Comparison of ENCODE assay signal across 8 mouse cellular contexts in genomic region chr4:85819169-85819568, GRCm38 (mm10).
DNase-seq lines count a peak whose midpoint lies in the region; ATAC-seq and TF ChIP-seq lines count a peak whose summit lies in the region.

No protein-coding gene starts in this region.

- no peak overlapping the region for H3K4me2 ChIP-seq in heart, embryonic 11.5 days
- H3K4me2 ChIP-seq in midbrain, embryonic 11.5 days, result no peak overlapping the region

- 66% methylated on average over 1 of the region's 1 CpGs for whole genome bisulfite sequencing in heart, embryonic 11.5 days (ENCODE audit: insufficient replicate concordance)
- WGBS in midbrain, embryonic 11.5 days, result 83% methylated on average over 1 of the region's 1 CpGs

- no peaks in the 10 kb centered on the region for H3K27me3 ChIP-seq in heart, embryonic 11.5 days (ENCODE audit: control insufficient read depth, insufficient read depth, low read length)
- H3K27me3 ChIP-seq in E14TG2a.4 (ENCODE audit: insufficient read depth, low read length), result no peaks in the 10 kb centered on the region
- H3K27me3 ChIP-seq in midbrain, embryonic 11.5 days (ENCODE audit: control insufficient read depth, insufficient read depth, low read length), result no peaks in the 10 kb centered on the region

- DNase-seq in heart, adult 18-20 months, result peak; percentile 14 to 45
- DNase-seq in cerebellum, adult 18-20 months, result peak; percentile 67 to 75
- peak; percentile 54 for DNase-seq in forelimb bud, embryonic 11.5 days (ENCODE audit: low read depth, low spot score)
- peak; percentile 52 for DNase-seq in layer of hippocampus, adult 9-11 months
- peak; percentile 92 for DNase-seq in midbrain, embryonic 11.5 days (ENCODE audit: low spot score, missing footprints)
- DNase-seq in spleen, postnatal 36 days (ENCODE audit: low spot score in 2 of 2), result no peak

- H3K4me1 ChIP-seq in heart, embryonic 11.5 days (ENCODE audit: control insufficient read depth, insufficient read depth, low read length), result no peaks in the 10 kb centered on the region
- H3K4me1 ChIP-seq in E14TG2a.4 (replicated peaks; ENCODE audit: low read depth, low read length), result peaks cover 11% of the 10 kb centered on the region
- H3K4me1 ChIP-seq in midbrain, embryonic 11.5 days (ENCODE audit: control insufficient read depth, insufficient read depth, low read length), result no peaks in the 10 kb centered on the region

- H3K27ac ChIP-seq in heart, embryonic 11.5 days (ENCODE audit: low read depth, low read length), result no peak overlapping the region
- H3K27ac ChIP-seq in midbrain, embryonic 11.5 days (ENCODE audit: low read depth, low read length), result no peak overlapping the region

- peak; percentile 91 for TF ChIP-seq CTCF in E14TG2a.4 (conservative IDR thresholded peaks at IDR 0.05; ENCODE audit: low read length)

- H3K9ac ChIP-seq in heart, embryonic 11.5 days (ENCODE audit: low read depth, low read length), result no peak overlapping the region
- H3K9ac ChIP-seq in midbrain, embryonic 11.5 days (ENCODE audit: low read length), result no peak overlapping the region

- H3K36me3 ChIP-seq in heart, embryonic 11.5 days (ENCODE audit: control insufficient read depth, insufficient read depth, low read length), result no peaks in the 10 kb centered on the region
- no peaks in the 10 kb centered on the region for H3K36me3 ChIP-seq in E14TG2a.4 (ENCODE audit: insufficient read depth, low read length)
- no peaks in the 10 kb centered on the region for H3K36me3 ChIP-seq in midbrain, embryonic 11.5 days (ENCODE audit: control insufficient read depth, insufficient read depth, low read length)

- no peaks in the 10 kb centered on the region for H3K9me3 ChIP-seq in heart, embryonic 11.5 days (replicated peaks; ENCODE audit: control insufficient read depth, low read length)
- H3K9me3 ChIP-seq in E14TG2a.4 (ENCODE audit: low read length), result no peaks in the 10 kb centered on the region
- H3K9me3 ChIP-seq in midbrain, embryonic 11.5 days (ENCODE audit: control insufficient read depth, low read length), result no peaks in the 10 kb centered on the region

- H3K4me3 ChIP-seq in heart, embryonic 11.5 days (ENCODE audit: low read depth, low read length), result no peak overlapping the region
- no peak overlapping the region for H3K4me3 ChIP-seq in E14TG2a.4 (replicated peaks; ENCODE audit: low read length)
- no peak overlapping the region for H3K4me3 ChIP-seq in midbrain, embryonic 11.5 days (ENCODE audit: low read depth, low read length)

- no peak for ATAC-seq in heart, embryonic 11.5 days (replicated peaks; ENCODE audit: insufficient number of reproducible peaks, low FRiP score, low TSS enrichment)
- 0 out of 2 replicates have a peak, but pooled peaks have one; percentile 44 for ATAC-seq in midbrain, embryonic 11.5 days (ENCODE audit: low FRiP score)

Comparison
In these comparisons a context has a peak if more than half of its experiments do, and no peak if none do; other contexts are left out.
1. DNase-seq: peak in heart, adult 18-20 months (2 of 2), cerebellum, adult 18-20 months (2 of 2), forelimb bud, embryonic 11.5 days (single experiment), layer of hippocampus, adult 9-11 months (single experiment) and midbrain, embryonic 11.5 days (single experiment); none in spleen, postnatal 36 days (0 of 2).